Mouse (Mus musculus): ENCODE measurements around the gene Gm28635. TPM values are rescaled to one million over a fixed set of nuclear protein-coding genes. Genes with fewer than 3 reads are reported as not detected.
"Not testable (repeated sequence)": the region's sequence is repeated elsewhere in the genome, so short reads cannot be mapped to it uniquely, and the experiment has no call there.

Gene Gm28635
- polyA plus RNA-seq, 1 experiment from 2014 or later, result not detected

DNA sequence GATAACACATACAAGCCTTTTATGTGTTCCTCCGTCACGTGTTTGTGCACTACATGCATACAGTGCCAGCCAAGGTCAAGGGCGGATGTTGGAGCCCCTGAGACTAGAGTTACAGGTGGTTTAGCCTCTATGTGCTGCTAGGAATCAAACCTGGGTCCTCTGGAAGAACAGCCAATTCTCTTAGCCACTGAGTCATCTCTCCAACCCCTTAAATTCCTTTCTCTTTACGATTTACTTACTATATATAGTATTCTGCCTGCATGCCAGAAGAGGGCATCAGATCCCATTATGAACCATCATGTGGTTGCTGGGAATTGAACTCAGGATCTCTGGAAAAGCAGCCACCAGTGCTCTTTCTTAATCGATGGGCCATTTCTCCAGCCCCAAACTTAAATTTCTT lies 6.3 kb downstream of the Gm28635 start:
- not testable (repeated sequence) for DNase-seq (ENCODE audit: low spot score); H3K27ac ChIP-seq
- peaks cover 60% of the 10 kb centered on the region for H3K36me3 ChIP-seq

DNA sequence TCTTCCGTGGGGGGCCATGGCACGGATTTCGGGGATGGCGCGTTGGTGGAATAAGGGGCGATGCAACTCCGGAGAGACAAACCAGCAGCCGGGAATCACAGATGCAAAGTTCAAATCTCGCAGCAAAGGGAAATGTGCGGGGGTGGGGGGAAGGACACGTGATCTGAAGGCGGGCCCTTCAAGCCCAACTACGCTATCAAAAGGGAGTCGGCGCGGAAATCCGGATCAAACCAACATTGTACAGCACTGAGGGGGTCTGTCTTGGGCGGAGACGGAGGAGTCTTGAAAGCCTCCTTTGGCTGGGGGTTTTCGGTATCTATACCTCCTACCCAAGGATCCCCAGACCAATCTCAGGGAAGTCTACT lies 7.3 kb downstream of the Gm28635 start, which contains the start of gene Selenoh:
TSS of gene Selenoh (minus strand) at position 202 of the 365 bp plus-strand sequence.
- H3K27me3 ChIP-seq (ENCODE audit: insufficient read depth, poor library complexity, severe bottlenecking), result no peaks in the 10 kb centered on the region
- H3K4me3 ChIP-seq, result peak within 1 kb of the TSS; percentile 70
- H3K4me1 ChIP-seq, result peaks cover 11% of the 10 kb centered on the region
- H3K27ac ChIP-seq, result peak within 1 kb of the TSS; percentile 92
- 1% methylated on average over 20 of the region's 20 CpGs for WGBS
- peak; percentile 96 for DNase-seq (ENCODE audit: low spot score)
- H3K9me3 ChIP-seq, result no peaks in the 10 kb centered on the region
- peaks cover 52% of the 10 kb centered on the region for H3K36me3 ChIP-seq

More for the DNA sequence above, 6.3 kb downstream of the Gm28635 start:
- not testable (repeated sequence) for H3K4me3 ChIP-seq; H3K9me3 ChIP-seq; H3K27me3 ChIP-seq (ENCODE audit: insufficient read depth, poor library complexity, severe bottlenecking)
- peaks cover 12% of the 10 kb centered on the region for H3K4me1 ChIP-seq
- WGBS, result 61% methylated on average over 4 of the region's 5 CpGs

DNA sequence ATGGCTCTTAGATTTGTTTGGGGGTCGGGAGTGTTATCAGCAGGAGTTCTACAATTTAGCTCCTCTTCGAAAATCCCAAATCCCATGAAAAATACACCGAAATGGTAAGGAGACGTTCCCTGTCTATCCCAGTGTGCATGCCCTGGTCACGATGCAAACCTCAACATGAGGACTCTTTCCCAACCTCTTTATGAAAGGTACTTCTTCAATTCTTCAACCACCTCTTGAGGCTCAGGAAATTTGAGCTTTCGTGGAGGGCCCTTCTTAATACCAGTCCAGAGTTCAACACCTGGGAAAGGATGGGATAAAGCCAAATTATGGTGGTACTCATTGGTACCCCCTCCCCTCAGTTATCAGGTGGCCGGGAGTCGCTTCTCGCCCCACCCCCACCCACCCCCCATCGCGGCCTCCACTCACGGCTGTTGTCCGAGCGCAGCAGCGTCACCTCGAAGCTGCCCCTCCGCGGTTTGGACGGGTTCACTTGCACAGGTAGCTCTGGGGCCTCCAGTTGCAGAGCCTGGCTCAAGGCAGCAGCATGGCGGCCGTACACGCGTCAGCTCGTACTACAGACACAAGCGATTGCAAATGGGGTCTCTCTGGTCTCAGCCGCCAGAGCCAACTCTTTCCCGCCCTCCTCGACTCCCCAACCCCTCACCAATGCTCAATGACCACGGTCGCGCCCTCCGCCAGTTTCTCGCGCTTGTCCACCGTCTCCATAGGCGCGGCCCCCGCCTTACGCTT lies 7.8 kb downstream of the Gm28635 start:
- H3K36me3 ChIP-seq, result peaks cover 46% of the 10 kb centered on the region
- WGBS, result 4% methylated on average over 39 of the region's 39 CpGs
- H3K9me3 ChIP-seq, result no peaks in the 10 kb centered on the region
- peaks cover 11% of the 10 kb centered on the region for H3K4me1 ChIP-seq
- DNase-seq (ENCODE audit: low spot score), result no peak
- H3K27ac ChIP-seq, result peak overlapping the region; percentile 92
- H3K4me3 ChIP-seq, result peak overlapping the region; percentile 70
- H3K27me3 ChIP-seq (ENCODE audit: insufficient read depth, poor library complexity, severe bottlenecking), result no peaks in the 10 kb centered on the region

DNA sequence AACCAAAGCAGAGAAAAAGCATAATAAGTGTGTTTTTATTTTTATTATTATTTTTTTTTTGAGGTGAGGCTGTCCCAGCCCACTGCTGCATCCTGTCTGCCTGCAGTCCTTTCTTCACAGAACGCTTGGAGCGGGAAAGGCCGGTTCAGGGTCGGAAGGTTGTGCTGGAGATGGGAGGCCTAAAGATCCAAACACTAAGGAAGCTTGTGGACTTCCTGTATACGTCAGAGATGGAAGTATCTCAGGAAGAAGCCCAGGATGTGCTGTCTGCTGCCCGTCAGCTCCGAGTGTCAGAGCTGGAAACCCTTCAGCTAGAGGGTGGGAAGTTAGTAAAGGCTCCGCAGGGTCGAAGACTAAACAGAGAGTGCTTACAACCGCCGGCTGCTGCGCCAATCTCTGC lies 11.8 kb downstream of the Gm28635 start:
- no peaks in the 10 kb centered on the region for H3K27me3 ChIP-seq (ENCODE audit: insufficient read depth, poor library complexity, severe bottlenecking)
- peaks cover 11% of the 10 kb centered on the region for H3K4me1 ChIP-seq
- DNase-seq (ENCODE audit: low spot score), result no peak
- WGBS, result 44% methylated on average over 12 of the region's 12 CpGs
- peaks cover 19% of the 10 kb centered on the region for H3K36me3 ChIP-seq
- H3K9me3 ChIP-seq, result no peaks in the 10 kb centered on the region
- H3K4me3 ChIP-seq, result no peak overlapping the region
- no peak overlapping the region for H3K27ac ChIP-seq

DNA sequence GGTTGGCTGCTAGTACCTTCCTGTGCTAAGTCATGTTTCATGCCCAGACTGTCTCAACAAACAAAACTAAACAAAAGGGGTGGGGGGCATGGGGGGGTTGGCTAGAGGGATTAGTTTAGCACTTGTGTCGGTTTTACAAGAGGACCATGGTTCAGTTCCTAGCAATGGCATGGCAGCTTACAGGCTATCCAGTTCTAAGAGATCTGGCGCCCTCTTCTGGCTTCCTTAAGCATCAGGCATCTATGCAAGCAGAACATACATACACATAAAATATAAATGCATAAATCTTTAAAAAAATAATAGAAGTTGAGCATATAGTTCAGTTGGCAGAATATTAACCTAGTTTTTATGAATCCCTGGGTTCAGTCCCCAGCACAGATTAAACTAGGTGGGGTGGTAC lies 15.0 kb downstream of the Gm28635 start:
- Histone ChIP-seq H3K4me1 (0 out of 2 replicates have a peak, but pooled peaks cover 7% of the 10 kb centered on the region), H3K9me3 (no peaks in the 10 kb centered on the region), H3K36me3 (peaks cover 4% of the 10 kb centered on the region; the same call in 1 of the 2 replicates), H3K27me3 (ENCODE audit: insufficient read depth, poor library complexity, severe bottlenecking) (no peaks in the 10 kb centered on the region), H3K4me3 (no peak overlapping the region), H3K27ac (no peak overlapping the region)
- WGBS, result 21% methylated on average over 2 of the region's 2 CpGs
- no peak for DNase-seq (ENCODE audit: low spot score)

DNA sequence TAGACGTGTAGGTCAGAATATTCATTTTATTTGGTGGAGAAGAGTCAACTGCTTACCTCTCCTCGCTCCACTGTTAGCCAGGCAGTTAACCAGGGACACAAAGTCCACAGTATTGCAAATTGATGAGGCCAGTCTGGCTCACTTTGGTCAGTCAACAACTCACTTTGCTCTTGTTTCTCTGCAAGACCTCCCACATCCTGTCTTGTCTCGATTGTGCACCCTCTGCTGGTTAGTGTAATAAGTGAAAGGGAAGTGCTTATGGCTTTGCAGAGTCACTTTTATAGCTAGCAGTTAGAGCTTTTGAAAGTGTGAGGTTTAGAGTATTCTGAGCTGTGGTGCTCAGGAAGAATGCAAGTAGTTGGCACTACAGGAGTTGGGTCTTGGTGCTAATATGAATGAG lies 17.6 kb downstream of the Gm28635 start:
- Histone ChIP-seq H3K9me3 (no peaks in the 10 kb centered on the region), H3K4me1 (no peaks in the 10 kb centered on the region), H3K36me3 (no peaks in the 10 kb centered on the region), H3K4me3 (no peak overlapping the region), H3K27ac (no peak overlapping the region), H3K27me3 (ENCODE audit: insufficient read depth, poor library complexity, severe bottlenecking) (no peaks in the 10 kb centered on the region)
- no peak for DNase-seq (ENCODE audit: low spot score)
- 63% methylated on average over 3 of the region's 3 CpGs for WGBS

DNA sequence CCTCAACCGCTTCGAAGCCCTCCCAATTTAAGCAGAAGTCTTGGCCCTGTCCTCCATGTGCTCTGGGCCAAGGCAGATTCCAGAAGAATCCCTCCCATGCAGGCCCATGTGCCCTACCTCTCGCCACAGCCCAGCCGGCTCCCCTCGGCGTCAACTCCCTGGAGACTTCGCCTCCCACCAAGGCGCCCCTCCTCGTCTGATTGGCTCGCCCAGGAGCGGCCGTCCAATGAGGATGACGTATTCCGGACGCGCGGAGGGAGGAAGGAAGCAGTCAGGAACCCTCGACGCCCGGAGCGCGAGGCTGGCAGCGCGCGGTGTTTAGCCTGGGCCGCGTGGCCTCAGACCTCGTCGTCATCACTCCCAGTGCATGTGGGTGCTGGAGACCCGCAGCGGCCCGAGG lies 19.0 kb downstream of the Gm28635 start, which contains the start of gene Btbd18:
TSS of gene Btbd18 (plus strand) at position 274 of the 400 bp plus-strand sequence.
- Histone ChIP-seq H3K36me3 (no peaks in the 10 kb centered on the region), H3K27me3 (ENCODE audit: insufficient read depth, poor library complexity, severe bottlenecking) (no peaks in the 10 kb centered on the region), H3K4me3 (no peak within 1 kb of the TSS), H3K4me1 (no peaks in the 10 kb centered on the region), H3K9me3 (no peaks in the 10 kb centered on the region), H3K27ac (no peak within 1 kb of the TSS)
- WGBS, result 91% methylated on average over 32 of the region's 32 CpGs
- no peak for DNase-seq (ENCODE audit: low spot score)

DNA sequence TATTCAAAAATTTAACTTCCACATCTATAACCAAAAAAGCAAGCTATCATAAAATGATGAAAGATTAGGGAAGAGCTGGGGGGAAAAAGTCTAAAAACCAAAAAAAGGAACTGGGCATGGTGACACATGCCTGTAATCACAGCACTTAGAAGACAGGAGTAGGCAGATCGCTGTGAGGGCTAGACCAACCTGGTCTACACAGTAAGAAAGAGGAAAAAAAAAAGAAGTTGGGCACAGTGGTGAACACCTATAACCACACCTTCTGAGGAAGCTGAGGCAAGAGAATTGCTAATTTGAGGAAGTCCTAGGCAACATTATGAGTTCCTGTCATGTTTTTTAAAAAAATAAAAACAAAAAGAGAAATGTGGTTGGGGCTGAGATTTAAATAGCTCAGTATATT lies 22.0 kb downstream of the Gm28635 start:
- Histone ChIP-seq H3K36me3 (no peaks in the 10 kb centered on the region), H3K27me3 (ENCODE audit: insufficient read depth, poor library complexity, severe bottlenecking) (no peaks in the 10 kb centered on the region), H3K4me3 (no peak overlapping the region), H3K27ac (no peak overlapping the region), H3K4me1 (peaks cover 4% of the 10 kb centered on the region; the same call in 1 of the 2 replicates), H3K9me3 (no peaks in the 10 kb centered on the region)
- WGBS, result 49% methylated on average over 1 of the region's 1 CpGs
- DNase-seq (ENCODE audit: low spot score), result no peak

DNA sequence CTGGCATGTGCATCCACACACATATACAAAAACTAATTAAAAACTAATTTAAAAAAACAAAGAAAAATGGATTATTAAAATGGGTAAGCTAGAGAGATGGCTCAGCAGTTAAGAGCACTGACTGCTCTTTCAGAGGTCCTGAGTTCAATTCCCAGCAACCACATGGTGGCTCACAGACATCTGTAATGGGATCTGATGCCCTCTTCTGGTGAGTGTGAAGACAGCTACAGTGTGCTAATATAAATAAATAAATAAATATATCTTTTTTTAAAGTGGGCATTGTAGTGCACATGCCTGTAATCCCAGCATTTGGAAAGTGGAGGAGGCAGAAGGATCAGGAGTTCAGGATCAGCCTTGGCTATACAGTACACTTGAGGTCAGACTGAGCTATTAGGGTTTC lies 24.5 kb downstream of the Gm28635 start:
- no peaks in the 10 kb centered on the region for H3K36me3 ChIP-seq
- no peak overlapping the region for H3K27ac ChIP-seq
- peak; percentile 22 for DNase-seq (ENCODE audit: low spot score)
- no peaks in the 10 kb centered on the region for H3K9me3 ChIP-seq
- no peak overlapping the region for H3K4me3 ChIP-seq
- H3K27me3 ChIP-seq (ENCODE audit: insufficient read depth, poor library complexity, severe bottlenecking), result no peaks in the 10 kb centered on the region
- peaks cover 4% of the 10 kb centered on the region; the same call in 1 of the 2 replicates for H3K4me1 ChIP-seq

DNA sequence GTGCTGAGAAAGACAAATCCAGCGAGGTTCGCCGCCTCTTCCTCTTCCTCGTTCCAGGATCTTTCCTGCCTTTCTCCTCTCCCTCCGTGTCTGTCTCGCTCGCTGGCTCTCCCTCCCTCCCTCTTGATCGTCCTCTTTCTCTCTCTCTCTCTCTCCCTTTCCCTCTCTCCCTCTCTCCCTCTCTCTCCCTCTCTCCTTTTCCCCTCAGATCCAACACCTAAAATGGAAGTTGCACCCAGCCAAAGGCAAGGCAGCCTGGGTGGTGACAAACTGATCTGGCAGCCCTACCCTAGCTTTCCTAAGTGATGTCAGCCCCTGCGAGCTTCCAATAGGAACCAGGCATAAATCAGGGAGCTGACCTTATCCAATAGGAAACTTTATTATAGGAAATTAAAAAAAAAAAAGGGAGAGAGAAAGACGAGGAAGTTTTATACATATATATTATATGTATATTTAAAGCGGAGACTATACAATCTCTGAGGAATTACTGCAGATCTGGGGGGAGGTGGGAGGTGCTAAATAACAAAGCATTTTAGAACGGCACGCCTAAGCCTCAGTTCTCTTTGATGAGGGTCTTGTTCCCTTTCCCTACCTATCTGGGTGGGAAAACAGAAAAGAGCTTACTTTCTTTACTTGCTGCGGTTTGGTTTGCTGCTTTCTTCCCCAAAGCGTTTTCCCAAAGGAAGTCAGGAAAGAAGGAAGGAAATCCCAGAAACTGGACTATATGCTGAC lies 27.2 kb downstream of the Gm28635 start, which contains the start of gene Ctnnd1:
TSS of gene Ctnnd1 (minus strand) at position 302 of the 732 bp plus-strand sequence.
- under 1% methylated on average over 15 of the region's 15 CpGs for WGBS
- peaks cover 17% of the 10 kb centered on the region for H3K4me1 ChIP-seq
- H3K9me3 ChIP-seq, result no peaks in the 10 kb centered on the region
- peak within 1 kb of the TSS; percentile 96 for H3K27ac ChIP-seq
- H3K4me3 ChIP-seq, result peak within 1 kb of the TSS; percentile 77
- no peaks in the 10 kb centered on the region for H3K27me3 ChIP-seq (ENCODE audit: insufficient read depth, poor library complexity, severe bottlenecking)
- DNase-seq (ENCODE audit: low spot score), result peak; percentile 95
- no peaks in the 10 kb centered on the region for H3K36me3 ChIP-seq

DNA sequence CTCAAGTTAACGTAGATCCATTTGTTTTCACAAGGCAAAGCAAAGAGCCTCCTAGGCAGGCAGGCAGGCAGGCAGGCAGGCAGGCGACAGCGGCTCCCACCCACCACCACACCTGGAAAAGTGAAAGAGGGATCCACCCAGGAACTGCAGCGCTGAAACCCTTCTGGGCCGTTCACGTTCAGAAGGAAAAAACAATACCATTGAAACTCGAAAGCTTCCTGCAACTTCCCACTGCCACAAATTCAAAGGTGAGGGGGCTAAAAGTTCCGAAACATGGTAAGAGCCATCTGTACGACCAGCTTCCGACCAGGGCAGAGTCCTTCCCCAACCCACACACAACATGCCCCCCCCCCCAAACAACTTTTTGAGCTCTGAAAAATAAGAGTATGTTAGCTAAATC lies 28.2 kb downstream of the Gm28635 start:
- H3K36me3 ChIP-seq, result peaks cover 2% of the 10 kb centered on the region; the same call in 1 of the 2 replicates

DNA sequence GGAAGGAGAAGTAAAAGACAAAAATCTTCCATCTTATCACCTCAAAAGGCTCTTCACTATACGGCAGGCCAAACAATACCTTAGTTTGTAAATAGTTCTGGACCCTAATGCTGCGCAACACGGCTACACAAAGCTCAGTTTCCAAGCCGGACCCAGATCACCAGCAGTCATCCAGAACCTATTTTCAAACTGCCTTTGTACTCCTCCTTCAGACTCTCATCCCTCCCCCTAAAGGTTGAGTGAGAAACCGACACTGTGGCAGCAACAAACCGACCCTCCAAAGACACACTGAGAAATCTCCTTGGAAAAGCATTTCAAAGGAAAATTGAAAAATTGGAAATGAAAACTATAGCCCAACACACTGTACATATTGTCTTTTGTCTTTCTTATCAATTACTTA lies 29.5 kb downstream of the Gm28635 start:
- Histone ChIP-seq H3K27ac (peak overlapping the region; percentile 96), H3K36me3 (peaks cover 4% of the 10 kb centered on the region; the same call in 1 of the 2 replicates), H3K27me3 (ENCODE audit: insufficient read depth, poor library complexity, severe bottlenecking) (no peaks in the 10 kb centered on the region), H3K4me3 (peak overlapping the region; percentile 77), H3K9me3 (no peaks in the 10 kb centered on the region), H3K4me1 (peaks cover 25% of the 10 kb centered on the region)
- peak; percentile 74 for DNase-seq (ENCODE audit: low spot score)
- WGBS, result 33% methylated on average over 6 of the region's 6 CpGs

More for the DNA sequence above, 28.2 kb downstream of the Gm28635 start:
- no peaks in the 10 kb centered on the region for H3K9me3 ChIP-seq
- peaks cover 17% of the 10 kb centered on the region for H3K4me1 ChIP-seq
- peak overlapping the region; percentile 77 for H3K4me3 ChIP-seq
- peak overlapping the region; percentile 96 for H3K27ac ChIP-seq
- peak; percentile 79 for DNase-seq (ENCODE audit: low spot score)
- H3K27me3 ChIP-seq (ENCODE audit: insufficient read depth, poor library complexity, severe bottlenecking), result no peaks in the 10 kb centered on the region
- under 1% methylated on average over 10 of the region's 10 CpGs for WGBS

DNA sequence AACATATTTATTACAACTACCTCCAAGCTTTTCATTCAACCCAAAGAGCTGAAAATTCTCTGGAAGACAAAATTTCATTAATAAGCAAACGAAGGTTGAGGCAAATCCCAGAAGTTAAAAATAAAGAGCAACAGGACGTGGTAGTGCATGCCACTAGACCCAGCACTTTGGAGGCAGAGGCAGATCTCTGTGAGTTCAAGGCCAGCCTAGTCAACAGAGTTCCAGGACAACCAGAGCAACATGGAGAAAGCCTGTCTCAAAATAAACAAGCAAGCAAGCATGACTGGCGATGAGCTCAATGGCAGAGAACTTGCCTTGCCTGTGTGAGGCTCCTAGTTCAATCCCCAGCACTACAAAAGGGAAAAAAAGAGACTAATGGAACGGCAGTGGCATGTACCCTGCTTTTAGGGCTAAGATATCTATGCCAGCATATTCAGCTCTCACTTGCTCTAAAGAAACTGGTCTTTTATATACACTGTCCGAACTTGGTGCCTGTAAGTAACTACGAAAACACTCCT lies 30.7 kb downstream of the Gm28635 start:
- H3K4me1 ChIP-seq, result peaks cover 31% of the 10 kb centered on the region
- peak; percentile 66 for DNase-seq (ENCODE audit: low spot score)
- peak overlapping the region; percentile 77 for H3K4me3 ChIP-seq
- 86% methylated on average over 6 of the region's 6 CpGs for WGBS
- H3K27ac ChIP-seq, result no peak overlapping the region
- no peaks in the 10 kb centered on the region for H3K27me3 ChIP-seq (ENCODE audit: insufficient read depth, poor library complexity, severe bottlenecking)
- H3K9me3 ChIP-seq, result no peaks in the 10 kb centered on the region
- H3K36me3 ChIP-seq, result peaks cover 6% of the 10 kb centered on the region; the same call in 1 of the 2 replicates
